Mouse (Mus musculus) midbrain, embryonic 10.5 days (tissue): Measurements from ENCODE around the gene Treml2. TPM values are rescaled to one million over a fixed set of nuclear protein-coding genes. Genes with fewer than 3 reads are reported as not detected.
"Not testable (repeated sequence)": the region's sequence is repeated elsewhere in the genome, so short reads cannot be mapped to it uniquely, and the experiment has no call there.

Experiments used
- DNase-seq: peaks from one replicate; pipeline ENCODE4 v3.0.0-alpha.2; 2017; ENCODE audit warnings: low spot score
- H3K27ac ChIP-seq: fragments of 300-500 bp; sonication (generic); replicated peaks from 2 replicates; pipeline ENCODE4 v1.5.1; 2016; ENCODE audit warnings: mild to moderate bottlenecking
- H3K27me3 ChIP-seq: fragments of 300-500 bp; sonication (generic); 2 replicates; pipeline ENCODE4 v1.6.1; 2016; ENCODE audit warnings: low read depth, mild to moderate bottlenecking; ENCODE audit not compliant: poor library complexity, severe bottlenecking
- H3K36me3 ChIP-seq: fragments of 300-500 bp; sonication (generic); 2 replicates; pipeline ENCODE4 v1.6.1; 2016; ENCODE audit warnings: mild to moderate bottlenecking, moderate library complexity
- H3K4me1 ChIP-seq: fragments of 300-500 bp; sonication (generic); 2 replicates; pipeline ENCODE4 v1.6.1; 2016
- H3K4me3 ChIP-seq: fragments of 300-500 bp; sonication (generic); 2 replicates; pipeline ENCODE4 v1.5.1; 2016; ENCODE audit warnings: mild to moderate bottlenecking, moderate library complexity
- H3K9me3 ChIP-seq: fragments of 300-500 bp; sonication (generic); replicated peaks from 2 replicates; pipeline ENCODE4 v1.6.1; 2016; ENCODE audit warnings: mild to moderate bottlenecking
- WGBS: fragments of 180-500 bp; shearing (Covaris S2); methylation state at CpG from one replicate; pipeline ENCODE4 v1.1.7; 2016; 5-methylcytosine and 5-hydroxymethylcytosine counted together
- polyA plus RNA-seq: library from polyadenylated mRNA; unstranded; fragments of >200 nt; fragmentation: Nextera tagmentation; extraction: Ambion mirVana; gene quantifications from 2 replicates; pipeline ENCODE4 v1.2.1, GENCODE M21; 2016

The Treml2 gene
- polyA plus RNA-seq, 1 experiment from 2014 or later, result 0.53 TPM

- Histone ChIP-seq H3K4me1 (peaks cover 4% of the 10 kb centered on the region), H3K36me3 (no peaks in the 10 kb centered on the region), H3K27ac (no peak overlapping the region), H3K27me3 (no peaks in the 10 kb centered on the region), H3K9me3 (no peaks in the 10 kb centered on the region), H3K4me3 (no peak overlapping the region)
- no peak for DNase-seq
- 80% methylated on average over 9 of the region's 9 CpGs for whole genome bisulfite sequencing
These were observed 1.6 kb downstream of the Treml2 start for GRCm38 (mm10) chr17:48300861-48301260.

GRCm38 (mm10) chr17:48301792-48302191 lies 2.5 kb downstream of the Treml2 start:
- 94% methylated on average over 5 of the region's 5 CpGs for WGBS
- no peaks in the 10 kb centered on the region for H3K27me3 ChIP-seq
- peaks cover 4% of the 10 kb centered on the region for H3K4me1 ChIP-seq
- H3K9me3 ChIP-seq, result no peaks in the 10 kb centered on the region
- DNase-seq, result no peak
- no peak overlapping the region for H3K27ac ChIP-seq
- H3K4me3 ChIP-seq, result no peak overlapping the region
- no peaks in the 10 kb centered on the region for H3K36me3 ChIP-seq

GRCm38 (mm10) chr17:48312124-48312523 lies 12.8 kb downstream of the Treml2 start:
- 88% methylated on average over 2 of the region's 2 CpGs for WGBS

GRCm38 (mm10) chr17:48315905-48316579 lies 16.7 kb downstream of the Treml2 start, which contains the start of gene B430306N03Rik:
Gene B430306N03Rik, plus strand, starts transcription at chr17:48316141.
- DNase-seq, H3K4me3 ChIP-seq, H3K27ac ChIP-seq, H3K27me3 ChIP-seq, H3K9me3 ChIP-seq, H3K36me3 ChIP-seq, H3K4me1 ChIP-seq: not testable (repeated sequence)
- WGBS, result 92% methylated on average over 3 of the region's 3 CpGs

More at GRCm38 (mm10) chr17:48312124-48312523, 12.8 kb downstream of the Treml2 start:
- Histone ChIP-seq H3K4me1 (no peaks in the 10 kb centered on the region), H3K4me3 (no peak overlapping the region), H3K27ac (no peak overlapping the region), H3K9me3 (no peaks in the 10 kb centered on the region), H3K27me3 (no peaks in the 10 kb centered on the region), H3K36me3 (no peaks in the 10 kb centered on the region)
- no peak for DNase-seq

- no peaks in the 10 kb centered on the region for H3K9me3 ChIP-seq
- no peaks in the 10 kb centered on the region for H3K4me1 ChIP-seq
- no peak overlapping the region for H3K4me3 ChIP-seq
- DNase-seq, result no peak
- H3K27me3 ChIP-seq, result no peaks in the 10 kb centered on the region
- no peaks in the 10 kb centered on the region for H3K36me3 ChIP-seq
- 95% methylated on average over 1 of the region's 1 CpGs for WGBS
- no peak overlapping the region for H3K27ac ChIP-seq
These were observed 19.4 kb downstream of the Treml2 start for GRCm38 (mm10) chr17:48318686-48319085.

GRCm38 (mm10) chr17:48321279-48321678 lies 22.0 kb downstream of the Treml2 start:
- H3K27me3 ChIP-seq, result no peaks in the 10 kb centered on the region
- no peaks in the 10 kb centered on the region for H3K4me1 ChIP-seq
- DNase-seq, result no peak
- no peak overlapping the region for H3K27ac ChIP-seq
- WGBS, result 85% methylated on average over 2 of the region's 2 CpGs
- H3K4me3 ChIP-seq, result no peak overlapping the region
- H3K36me3 ChIP-seq, result no peaks in the 10 kb centered on the region
- no peaks in the 10 kb centered on the region for H3K9me3 ChIP-seq

- Histone ChIP-seq H3K27me3 (no peaks in the 10 kb centered on the region), H3K27ac (no peak overlapping the region), H3K4me1 (no peaks in the 10 kb centered on the region; the same call in 1 of the 2 replicates), H3K4me3 (no peak overlapping the region), H3K9me3 (no peaks in the 10 kb centered on the region), H3K36me3 (no peaks in the 10 kb centered on the region)
- WGBS, result 73% methylated on average over 3 of the region's 3 CpGs
- DNase-seq, result no peak
These were observed 23.9 kb downstream of the Treml2 start for GRCm38 (mm10) chr17:48323236-48323635.

- DNase-seq, result no peak
- Histone ChIP-seq H3K4me1 (no peaks in the 10 kb centered on the region; the same call in 1 of the 2 replicates), H3K27ac (no peak overlapping the region), H3K36me3 (no peaks in the 10 kb centered on the region), H3K27me3 (no peaks in the 10 kb centered on the region), H3K4me3 (no peak overlapping the region), H3K9me3 (no peaks in the 10 kb centered on the region)
- WGBS, result 90% methylated on average over 5 of the region's 5 CpGs
These were observed 25.0 kb downstream of the Treml2 start for GRCm38 (mm10) chr17:48324258-48324657.

GRCm38 (mm10) chr17:48325093-48325492 lies 25.8 kb downstream of the Treml2 start:
- Histone ChIP-seq H3K4me3 (no peak overlapping the region), H3K27ac (no peak overlapping the region), H3K27me3 (no peaks in the 10 kb centered on the region), H3K36me3 (no peaks in the 10 kb centered on the region), H3K4me1 (no peaks in the 10 kb centered on the region; the same call in 1 of the 2 replicates), H3K9me3 (no peaks in the 10 kb centered on the region)
- 91% methylated on average over 6 of the region's 6 CpGs for WGBS
- no peak for DNase-seq

GRCm38 (mm10) chr17:48325638-48326037 lies 26.3 kb downstream of the Treml2 start:
- Histone ChIP-seq H3K4me1 (no peaks in the 10 kb centered on the region; the same call in 1 of the 2 replicates), H3K27me3 (no peaks in the 10 kb centered on the region), H3K27ac (no peak overlapping the region), H3K4me3 (no peak overlapping the region), H3K36me3 (no peaks in the 10 kb centered on the region), H3K9me3 (no peaks in the 10 kb centered on the region)
- no peak for DNase-seq
- WGBS, result 92% methylated on average over 11 of the region's 11 CpGs

GRCm38 (mm10) chr17:48326656-48327055 lies 27.4 kb downstream of the Treml2 start:
- no peak overlapping the region for H3K27ac ChIP-seq
- no peaks in the 10 kb centered on the region for H3K36me3 ChIP-seq
- no peaks in the 10 kb centered on the region for H3K27me3 ChIP-seq
- H3K9me3 ChIP-seq, result no peaks in the 10 kb centered on the region
- H3K4me3 ChIP-seq, result no peak overlapping the region
- 89% methylated on average over 4 of the region's 4 CpGs for WGBS
- no peaks in the 10 kb centered on the region; the same call in 1 of the 2 replicates for H3K4me1 ChIP-seq
- DNase-seq, result no peak

GRCm38 (mm10) chr17:48332524-48332923 lies 33.2 kb downstream of the Treml2 start:
- Histone ChIP-seq H3K27ac (no peak overlapping the region), H3K4me3 (no peak overlapping the region), H3K4me1 (no peaks in the 10 kb centered on the region; the same call in 1 of the 2 replicates), H3K9me3 (no peaks in the 10 kb centered on the region), H3K27me3 (no peaks in the 10 kb centered on the region), H3K36me3 (no peaks in the 10 kb centered on the region)
- WGBS, result 94% methylated on average over 2 of the region's 2 CpGs
- DNase-seq, result no peak

GRCm38 (mm10) chr17:48334186-48334585 lies 34.9 kb downstream of the Treml2 start:
- 85% methylated on average over 4 of the region's 4 CpGs for WGBS
- Histone ChIP-seq H3K27ac (no peak overlapping the region), H3K4me1 (no peaks in the 10 kb centered on the region), H3K9me3 (no peaks in the 10 kb centered on the region), H3K36me3 (no peaks in the 10 kb centered on the region), H3K27me3 (no peaks in the 10 kb centered on the region), H3K4me3 (no peak overlapping the region)
- DNase-seq, result no peak
